Mouse (Mus musculus) ZHBTc4 (cell line): ENCODE measurements around the gene Gdf15.
A peak's percentile ranks its signal among the peaks of the same experiment; 100 is the strongest.

ENCODE experiments used
- DNase-seq: peaks from one replicate; pipeline ENCODE4 v3.0.0-alpha.2; 2011; ENCODE audit warnings: low read depth, low spot score

The Gdf15 gene

GRCm38 (mm10) chr8:70632346-70632892 is at the start of gene Gdf15:
Gene Gdf15, minus strand, starts transcription at chr8:70632456.
- peak; percentile 69 for DNase-seq

- DNase-seq = no peak
Measured at GRCm38 (mm10) chr8:70681410-70681809, 49.2 kb upstream of the Gdf15 start.

GRCm38 (mm10) chr8:70680039-70680438 is 47.8 kb upstream of the Gdf15 start:
- DNase-seq = no peak

GRCm38 (mm10) chr8:70679404-70679803 is 47.1 kb upstream of the Gdf15 start:
- no peak for DNase-seq

- DNase-seq = no peak
Measured at GRCm38 (mm10) chr8:70678679-70679078, 46.4 kb upstream of the Gdf15 start.

- no peak for DNase-seq
Measured at GRCm38 (mm10) chr8:70677451-70678080, 45.3 kb upstream of the Gdf15 start.

- DNase-seq = no peak
Measured at GRCm38 (mm10) chr8:70675336-70675735, 43.1 kb upstream of the Gdf15 start.

- DNase-seq = peak; percentile 47
Measured at GRCm38 (mm10) chr8:70674716-70675115, 42.5 kb upstream of the Gdf15 start.

- DNase-seq = no peak
Measured at GRCm38 (mm10) chr8:70674109-70674508, 41.9 kb upstream of the Gdf15 start.

- peak; percentile 100 for DNase-seq
Measured at GRCm38 (mm10) chr8:70673079-70673856, 41.0 kb upstream of the Gdf15 start, which contains the start of gene Lsm4. Gene Lsm4, plus strand, starts transcription at chr8:70673248.

GRCm38 (mm10) chr8:70672325-70673078 is 40.2 kb upstream of the Gdf15 start:
- DNase-seq = no peak

- peak; percentile 75 for DNase-seq
Measured at GRCm38 (mm10) chr8:70671615-70672324, 39.5 kb upstream of the Gdf15 start.

- peak; percentile 56 for DNase-seq
Measured at GRCm38 (mm10) chr8:70667071-70667470, 34.8 kb upstream of the Gdf15 start.

GRCm38 (mm10) chr8:70665599-70665998 is 33.3 kb upstream of the Gdf15 start:
- DNase-seq = no peak

- DNase-seq = no peak
Measured at GRCm38 (mm10) chr8:70664631-70665030, 32.4 kb upstream of the Gdf15 start.

GRCm38 (mm10) chr8:70663691-70664090 is 31.4 kb upstream of the Gdf15 start:
- no peak for DNase-seq

- peak; percentile 95 for DNase-seq
Measured at GRCm38 (mm10) chr8:70660273-70660725, 28.0 kb upstream of the Gdf15 start, which contains the start of gene Pgpep1. Gene Pgpep1, minus strand, starts transcription at chr8:70660388.

GRCm38 (mm10) chr8:70659604-70660272 is 27.5 kb upstream of the Gdf15 start:
- DNase-seq = peak; percentile 97

GRCm38 (mm10) chr8:70658897-70659603 is 26.8 kb upstream of the Gdf15 start:
- DNase-seq = no peak

GRCm38 (mm10) chr8:70657739-70658138 is 25.5 kb upstream of the Gdf15 start:
- no peak for DNase-seq
